Mouse (Mus musculus): Measurements from ENCODE around the gene Tada2a. TPM values are rescaled to one million over a fixed set of nuclear protein-coding genes. Genes with fewer than 3 reads are reported as not detected.

Gene Tada2a
- polyA plus RNA-seq, 1 experiment, result 49.0 TPM

DNA sequence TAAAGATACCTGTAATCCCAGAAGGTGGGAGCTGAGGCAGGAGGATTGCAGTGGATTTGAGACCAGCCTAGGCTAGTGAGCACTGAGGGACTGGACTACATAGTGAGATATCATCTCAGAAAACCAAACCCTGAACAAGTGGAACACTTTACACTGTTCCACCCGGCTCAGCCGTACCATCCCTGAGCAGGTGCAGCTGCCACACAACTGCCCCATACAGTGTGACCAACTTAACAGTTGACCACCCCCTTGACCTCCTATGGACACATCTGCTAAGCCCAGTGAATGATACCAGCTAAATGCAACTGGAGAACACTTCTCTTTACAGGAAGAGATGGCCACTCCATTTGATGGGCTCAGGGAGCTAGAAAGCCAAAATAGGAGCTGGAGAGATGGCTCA, 72.0 kb downstream of the Tada2a start:
- TF ChIP-seq CTCF (IDR thresholded peaks at IDR 0.05; ENCODE audit: extremely low read depth, insufficient read depth, low read length) (no peak), POLR2A (IDR thresholded peaks at IDR 0.05; ENCODE audit: extremely low read depth, insufficient read depth, low read length) (no peak)

GRCm38 (mm10) chr11:84053524-84054163, 75.8 kb downstream of the Tada2a start:
- no peak overlapping the region for H3K4me3 ChIP-seq (ENCODE audit: insufficient read depth, low read length)
- peaks cover 9% of the 10 kb centered on the region for H3K4me1 ChIP-seq (ENCODE audit: control insufficient read depth, insufficient read depth, low read length)
- H3K27ac ChIP-seq (ENCODE audit: insufficient read depth, low read length), result no peak overlapping the region
- no peak for TF ChIP-seq POLR2A (IDR thresholded peaks at IDR 0.05; ENCODE audit: extremely low read depth, insufficient read depth, low read length)
- TF ChIP-seq CTCF (IDR thresholded peaks at IDR 0.05; ENCODE audit: extremely low read depth, insufficient read depth, low read length), result no peak

More for the DNA sequence above, 72.0 kb downstream of the Tada2a start:
- Histone ChIP-seq H3K27ac (ENCODE audit: insufficient read depth, low read length) (no peak overlapping the region), H3K4me3 (ENCODE audit: insufficient read depth, low read length) (no peak overlapping the region), H3K4me1 (ENCODE audit: control insufficient read depth, insufficient read depth, low read length) (peaks cover 4% of the 10 kb centered on the region)

- Histone ChIP-seq H3K27ac (ENCODE audit: insufficient read depth, low read length) (no peak overlapping the region), H3K4me3 (ENCODE audit: insufficient read depth, low read length) (no peak overlapping the region), H3K4me1 (ENCODE audit: control insufficient read depth, insufficient read depth, low read length) (peaks cover 9% of the 10 kb centered on the region)
- TF ChIP-seq POLR2A (IDR thresholded peaks at IDR 0.05; ENCODE audit: extremely low read depth, insufficient read depth, low read length), result no peak
- no peak for TF ChIP-seq CTCF (IDR thresholded peaks at IDR 0.05; ENCODE audit: extremely low read depth, insufficient read depth, low read length)
Observed at GRCm38 (mm10) chr11:84053055-84053454, 76.3 kb downstream of the Tada2a start.

DNA sequence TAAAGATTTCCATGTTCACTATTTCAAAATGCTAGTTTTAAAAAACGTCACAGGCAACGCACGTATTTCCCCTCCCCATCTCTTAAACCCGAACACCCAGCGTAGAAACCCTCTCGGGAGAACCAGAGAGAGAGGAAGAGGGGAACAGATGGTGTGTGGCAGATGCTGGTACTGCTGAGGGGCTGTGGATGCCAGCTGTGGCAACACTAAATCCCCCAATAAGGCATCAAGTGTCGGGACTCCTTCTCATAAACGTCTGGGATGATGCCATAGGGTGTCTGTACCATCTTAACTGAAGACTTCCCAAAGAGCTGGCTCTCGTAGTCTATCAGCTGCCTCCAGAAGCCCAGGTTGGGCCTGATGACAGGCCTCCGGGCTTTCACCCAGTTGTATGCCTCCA, 81.0 kb downstream of the Tada2a start:
- no peak overlapping the region for H3K27ac ChIP-seq (ENCODE audit: insufficient read depth, low read length)
- H3K4me3 ChIP-seq (ENCODE audit: insufficient read depth, low read length), result no peak overlapping the region
- TF ChIP-seq CTCF (IDR thresholded peaks at IDR 0.05; ENCODE audit: extremely low read depth, insufficient read depth, low read length), result no peak
- TF ChIP-seq POLR2A (IDR thresholded peaks at IDR 0.05; ENCODE audit: extremely low read depth, insufficient read depth, low read length), result no peak
- H3K4me1 ChIP-seq (ENCODE audit: control insufficient read depth, insufficient read depth, low read length), result peaks cover 8% of the 10 kb centered on the region

DNA sequence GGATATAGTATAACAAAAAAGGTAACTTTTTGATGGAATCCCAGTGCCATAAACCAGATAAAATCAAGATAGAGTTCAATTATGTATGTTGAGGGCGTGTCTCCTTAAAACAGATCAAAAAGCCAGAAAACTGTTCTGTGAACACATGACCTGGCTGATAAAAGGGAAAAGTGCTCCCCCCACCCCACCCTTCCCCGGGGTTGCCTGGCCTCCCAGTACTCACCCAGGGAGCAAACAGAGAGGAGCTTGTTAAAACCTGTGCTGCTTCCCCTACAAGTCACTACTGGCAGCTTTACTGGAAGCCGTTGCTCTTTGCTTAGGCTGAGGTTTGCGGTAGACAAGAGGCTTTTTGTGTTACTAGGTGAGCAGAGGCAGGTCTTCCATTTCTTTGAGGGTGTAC, 82.1 kb downstream of the Tada2a start:
- H3K4me1 ChIP-seq (ENCODE audit: control insufficient read depth, insufficient read depth, low read length), result peaks cover 13% of the 10 kb centered on the region
- no peak for TF ChIP-seq CTCF (IDR thresholded peaks at IDR 0.05; ENCODE audit: extremely low read depth, insufficient read depth, low read length)
- H3K27ac ChIP-seq (ENCODE audit: insufficient read depth, low read length), result no peak overlapping the region
- H3K4me3 ChIP-seq (ENCODE audit: insufficient read depth, low read length), result no peak overlapping the region

GRCm38 (mm10) chr11:84044988-84045387, 84.4 kb downstream of the Tada2a start:
- Histone ChIP-seq H3K4me1 (ENCODE audit: control insufficient read depth, insufficient read depth, low read length) (peaks cover 13% of the 10 kb centered on the region), H3K27ac (ENCODE audit: insufficient read depth, low read length) (no peak overlapping the region), H3K4me3 (ENCODE audit: insufficient read depth, low read length) (no peak overlapping the region)
- TF ChIP-seq POLR2A (IDR thresholded peaks at IDR 0.05; ENCODE audit: extremely low read depth, insufficient read depth, low read length) (no peak), CTCF (IDR thresholded peaks at IDR 0.05; ENCODE audit: extremely low read depth, insufficient read depth, low read length) (no peak)

- Histone ChIP-seq H3K27ac (ENCODE audit: insufficient read depth, low read length) (peak overlapping the region; percentile 4), H3K4me3 (ENCODE audit: insufficient read depth, low read length) (no peak overlapping the region), H3K4me1 (ENCODE audit: control insufficient read depth, insufficient read depth, low read length) (peaks cover 8% of the 10 kb centered on the region)
- TF ChIP-seq CTCF (IDR thresholded peaks at IDR 0.05; ENCODE audit: extremely low read depth, insufficient read depth, low read length) (no peak), POLR2A (IDR thresholded peaks at IDR 0.05; ENCODE audit: extremely low read depth, insufficient read depth, low read length) (no peak)
Observed at GRCm38 (mm10) chr11:84042808-84043762, 86.3 kb downstream of the Tada2a start.

- H3K4me1 ChIP-seq (ENCODE audit: control insufficient read depth, insufficient read depth, low read length), result peaks cover 8% of the 10 kb centered on the region
- H3K27ac ChIP-seq (ENCODE audit: insufficient read depth, low read length), result no peak overlapping the region
- TF ChIP-seq POLR2A (IDR thresholded peaks at IDR 0.05; ENCODE audit: extremely low read depth, insufficient read depth, low read length) (no peak), CTCF (IDR thresholded peaks at IDR 0.05; ENCODE audit: extremely low read depth, insufficient read depth, low read length) (no peak)
- no peak overlapping the region for H3K4me3 ChIP-seq (ENCODE audit: insufficient read depth, low read length)
Observed at GRCm38 (mm10) chr11:84040621-84041020, 88.8 kb downstream of the Tada2a start.

- no peak overlapping the region for H3K27ac ChIP-seq (ENCODE audit: insufficient read depth, low read length)
- no peaks in the 10 kb centered on the region for H3K4me1 ChIP-seq (ENCODE audit: control insufficient read depth, insufficient read depth, low read length)
- H3K4me3 ChIP-seq (ENCODE audit: insufficient read depth, low read length), result no peak overlapping the region
- TF ChIP-seq POLR2A (IDR thresholded peaks at IDR 0.05; ENCODE audit: extremely low read depth, insufficient read depth, low read length) (no peak), CTCF (IDR thresholded peaks at IDR 0.05; ENCODE audit: extremely low read depth, insufficient read depth, low read length) (no peak)
Observed at GRCm38 (mm10) chr11:84033671-84034070, 95.7 kb downstream of the Tada2a start.

DNA sequence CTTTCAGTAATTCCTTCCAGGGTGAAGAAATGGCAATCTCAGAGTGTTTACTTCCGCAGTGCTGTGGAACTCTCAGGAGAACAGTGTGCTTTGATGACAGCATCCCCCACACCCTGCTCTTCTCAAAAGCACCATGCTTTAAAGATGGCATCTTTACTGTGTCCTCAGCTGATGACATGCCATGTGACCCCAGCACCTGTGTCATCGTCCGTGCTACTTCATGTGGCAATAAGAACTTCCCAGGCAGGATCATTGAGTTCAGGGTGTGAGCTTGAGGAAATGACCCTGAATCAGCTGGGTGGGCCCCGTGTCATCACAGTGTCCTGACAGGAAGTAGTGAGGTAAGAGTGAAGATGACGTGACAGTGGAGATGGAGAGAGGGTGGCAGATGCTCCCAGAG, 96.8 kb downstream of the Tada2a start:
- TF ChIP-seq POLR2A (IDR thresholded peaks at IDR 0.05; ENCODE audit: extremely low read depth, insufficient read depth, low read length), result no peak
- TF ChIP-seq CTCF (IDR thresholded peaks at IDR 0.05; ENCODE audit: extremely low read depth, insufficient read depth, low read length), result no peak
- no peak overlapping the region for H3K27ac ChIP-seq (ENCODE audit: insufficient read depth, low read length)
- no peak overlapping the region for H3K4me3 ChIP-seq (ENCODE audit: insufficient read depth, low read length)
- no peaks in the 10 kb centered on the region for H3K4me1 ChIP-seq (ENCODE audit: control insufficient read depth, insufficient read depth, low read length)
